Mouse (Mus musculus) MEL (cell line): ENCODE measurements at regions not wholly inside any gene's neighbourhood (a gene's known extent, or its start where the extent isn't known, plus 50 kb on each side); places are given as distances from the start of the nearest gene placed in this dataset.

Experiments used
- DNase-seq: peaks from one replicate; pipeline ENCODE4 v3.0.0; 2011; ENCODE audit warnings: low read depth, low spot score
- H3K27ac ChIP-seq: 2 replicates; pipeline ENCODE4 v1.5.1; 2012; ENCODE audit warnings: low read depth, mild to moderate bottlenecking, control low read depth, low read length, moderate library complexity; ENCODE audit not compliant: control insufficient read depth
- H3K27me3 ChIP-seq, 2 experiments: fragments of 150-350 bp in 1 of 2; sonication (generic) in 1 of 2; 2 replicates each; pipeline ENCODE4 v1.6.1; 2012; ENCODE audit warnings: low read length in 2 of 2, mild to moderate bottlenecking in 2 of 2, improper control_type of control experiment in 1 of 2, moderate library complexity in 1 of 2; ENCODE audit not compliant: insufficient read depth in 2 of 2, control insufficient read depth in 1 of 2
- H3K36me3 ChIP-seq, 2 experiments: 2 replicates each; pipeline ENCODE4 v1.6.1; 2012 to 2014; ENCODE audit warnings: low read length in 2 of 2, improper control_type of control experiment in 1 of 2, inconsistent platforms in 1 of 2, mild to moderate bottlenecking in 1 of 2; ENCODE audit not compliant: insufficient read depth in 2 of 2, control insufficient read depth in 1 of 2
- H3K4me1 ChIP-seq, 2 experiments: fragments of 150-350 bp in 1 of 2; sonication (generic) in 1 of 2; 2 replicates each; pipeline ENCODE4 v1.6.1; 2012; ENCODE audit warnings: low read length in 2 of 2, improper control_type of control experiment in 1 of 2, mild to moderate bottlenecking in 1 of 2; ENCODE audit not compliant: insufficient read depth in 2 of 2, control insufficient read depth in 1 of 2
- H3K4me3 ChIP-seq, 2 experiments: fragments of 150-350 bp in 1 of 2; sonication (generic) in 1 of 2; 2 replicates each; pipeline ENCODE4 v1.5.1; 2012; ENCODE audit warnings: low read depth in 2 of 2, low read length in 2 of 2, mild to moderate bottlenecking in 2 of 2, moderate library complexity in 2 of 2, control low read depth in 1 of 2, improper control_type of control experiment in 1 of 2; ENCODE audit not compliant: control insufficient read depth in 1 of 2, insufficient read depth in 1 of 2
- H3K79me2 ChIP-seq: 2 replicates; pipeline ENCODE4 v1.6.1; 2012; ENCODE audit warnings: mild to moderate bottlenecking, low read length, moderate library complexity; ENCODE audit not compliant: control insufficient read depth, poor library complexity, insufficient read depth
- H3K9ac ChIP-seq: 2 replicates; pipeline ENCODE4 v1.6.1; 2012; ENCODE audit warnings: low read depth, mild to moderate bottlenecking, control low read depth, low read length, moderate library complexity; ENCODE audit not compliant: control insufficient read depth, poor library complexity, severe bottlenecking
- H3K9me3 ChIP-seq: fragments of 150-350 bp; sonication (generic); replicated peaks from 2 replicates; pipeline ENCODE4 v1.6.1; 2012; ENCODE audit warnings: mild to moderate bottlenecking, low read length, improper control_type of control experiment, moderate library complexity; ENCODE audit not compliant: insufficient read depth
- CHD1 ChIP-seq: IDR thresholded peaks from 2 replicates; pipeline ENCODE4 v1.6.1; 2012; ENCODE audit warnings: low read depth, mild to moderate bottlenecking, inconsistent platforms, low read length, improper control_type of control experiment
- CTCF ChIP-seq, 3 experiments: IDR thresholded peaks in 2 of 3; conservative IDR thresholded peaks in 1 of 3; 2 replicates each; pipeline ENCODE4 v1.5.1; 2011 to 2012; ENCODE audit warnings: low read length in 3 of 3, low read depth in 2 of 3, mild to moderate bottlenecking in 2 of 3, improper control_type of control experiment in 1 of 3, inconsistent platforms in 1 of 3, mixed read lengths in 1 of 3, moderate library complexity in 1 of 3; ENCODE audit not compliant: control insufficient read depth in 1 of 3, insufficient read depth in 1 of 3, poor library complexity in 1 of 3, severe bottlenecking in 1 of 3
- E2F4 ChIP-seq: IDR thresholded peaks from 2 replicates; pipeline ENCODE4 v1.6.1; 2011; ENCODE audit warnings: low read depth, low read length, improper control_type of control experiment, borderline replicate concordance
- EP300 ChIP-seq, 2 experiments: IDR thresholded peaks; 2 replicates each; pipeline ENCODE4 v1.6.1; 2011; ENCODE audit warnings: improper control_type of control experiment in 2 of 2, low read length in 2 of 2, low read depth in 1 of 2, mild to moderate bottlenecking in 1 of 2
- ETS1 ChIP-seq: IDR thresholded peaks from 2 replicates; pipeline ENCODE4 v1.6.1; 2012; ENCODE audit warnings: low read depth, mild to moderate bottlenecking, inconsistent platforms, low read length, improper control_type of control experiment, moderate library complexity
- GABPA ChIP-seq: IDR thresholded peaks from 2 replicates; pipeline ENCODE4 v1.6.1; 2012; ENCODE audit warnings: low read depth, mild to moderate bottlenecking, inconsistent platforms, low read length, improper control_type of control experiment, moderate library complexity
- MAFK ChIP-seq: IDR thresholded peaks from 2 replicates; pipeline ENCODE4 v1.6.1; 2011; ENCODE audit warnings: low read depth, mild to moderate bottlenecking, low read length, improper control_type of control experiment, borderline replicate concordance
- MAX ChIP-seq: IDR thresholded peaks from 2 replicates; pipeline ENCODE4 v1.6.1; 2011; ENCODE audit warnings: low read length, improper control_type of control experiment
- MEF2A ChIP-seq: IDR thresholded peaks from 2 replicates; pipeline ENCODE4 v1.6.1; 2014; ENCODE audit warnings: low read depth, mild to moderate bottlenecking, inconsistent platforms, low read length, improper control_type of control experiment; ENCODE audit not compliant: poor library complexity, insufficient replicate concordance, severe bottlenecking; ENCODE audit errors: extremely low read depth
- MXI1 ChIP-seq: IDR thresholded peaks from 2 replicates; pipeline ENCODE4 v1.6.1; 2011; ENCODE audit warnings: mild to moderate bottlenecking, low read depth, low read length, improper control_type of control experiment
- MYB ChIP-seq: IDR thresholded peaks from 2 replicates; pipeline ENCODE4 v1.6.1; 2011; ENCODE audit warnings: mild to moderate bottlenecking, low read depth, low read length, improper control_type of control experiment
- NELFE ChIP-seq: IDR thresholded peaks from 2 replicates; pipeline ENCODE4 v1.6.1; 2011; ENCODE audit warnings: low read depth, low read length, improper control_type of control experiment
- NRF1 ChIP-seq: IDR thresholded peaks from 2 replicates; pipeline ENCODE4 v1.6.1; 2014; ENCODE audit warnings: low read depth, mild to moderate bottlenecking, inconsistent platforms, low read length, improper control_type of control experiment, moderate library complexity; ENCODE audit not compliant: poor library complexity, insufficient read depth, severe bottlenecking
- POLR2A ChIP-seq, 2 experiments: IDR thresholded peaks; 2 replicates each; pipeline ENCODE4 v1.6.1; 2011 to 2012; ENCODE audit warnings: low read length in 2 of 2, mild to moderate bottlenecking in 2 of 2, control low read depth in 1 of 2, improper control_type of control experiment in 1 of 2, low read depth in 1 of 2, moderate library complexity in 1 of 2; ENCODE audit not compliant: control insufficient read depth in 1 of 2, insufficient read depth in 1 of 2, poor library complexity in 1 of 2
- POLR2AphosphoS2 ChIP-seq: IDR thresholded peaks from 2 replicates; pipeline ENCODE4 v1.6.1; 2011; ENCODE audit warnings: low read length, improper control_type of control experiment
- RAD21 ChIP-seq: IDR thresholded peaks from 2 replicates; pipeline ENCODE4 v1.6.1; 2011; ENCODE audit warnings: mild to moderate bottlenecking, low read depth, low read length, improper control_type of control experiment
- SIN3A ChIP-seq: IDR thresholded peaks from 2 replicates; pipeline ENCODE4 v1.6.1; 2012; ENCODE audit warnings: low read length, improper control_type of control experiment, inconsistent platforms
- SMC3 ChIP-seq: IDR thresholded peaks from 2 replicates; pipeline ENCODE4 v1.6.1; 2011; ENCODE audit warnings: low read depth, low read length, improper control_type of control experiment
- TBP ChIP-seq: IDR thresholded peaks from 2 replicates; pipeline ENCODE4 v1.8.0; 2011; ENCODE audit warnings: low read depth, low read length, improper control_type of control experiment
- TCF12 ChIP-seq: IDR thresholded peaks from 2 replicates; pipeline ENCODE4 v1.6.1; 2014; ENCODE audit warnings: low read depth, mild to moderate bottlenecking, inconsistent platforms, low read length, improper control_type of control experiment, moderate library complexity
- UBTF ChIP-seq: IDR thresholded peaks from 2 replicates; pipeline ENCODE4 v1.6.1; 2012; ENCODE audit warnings: low read depth, mild to moderate bottlenecking, inconsistent platforms, low read length, improper control_type of control experiment, moderate library complexity, borderline replicate concordance; ENCODE audit not compliant: insufficient read depth
- USF1 ChIP-seq: IDR thresholded peaks from 2 replicates; pipeline ENCODE4 v1.6.1; 2014; ENCODE audit warnings: low read depth, mild to moderate bottlenecking, inconsistent platforms, low read length, improper control_type of control experiment, moderate library complexity
- USF2 ChIP-seq, 2 experiments: IDR thresholded peaks; 2 replicates each; pipeline ENCODE4 v1.6.1; 2011 to 2012; ENCODE audit warnings: improper control_type of control experiment in 2 of 2, low read length in 2 of 2, borderline replicate concordance in 1 of 2, inconsistent platforms in 1 of 2, low read depth in 1 of 2, mild to moderate bottlenecking in 1 of 2; ENCODE audit not compliant: insufficient read depth in 1 of 2
- ZC3H11A ChIP-seq: IDR thresholded peaks from 2 replicates; pipeline ENCODE4 v1.6.1; 2012; ENCODE audit warnings: low read depth, mild to moderate bottlenecking, inconsistent platforms, low read length, improper control_type of control experiment
- ZKSCAN1 ChIP-seq: IDR thresholded peaks from 2 replicates; pipeline ENCODE4 v1.6.1; 2012; ENCODE audit warnings: low read depth, mild to moderate bottlenecking, inconsistent platforms, low read length, improper control_type of control experiment, moderate library complexity
- ZNF384 ChIP-seq: IDR thresholded peaks from 2 replicates; pipeline ENCODE4 v1.6.1; 2012; ENCODE audit warnings: low read depth, mild to moderate bottlenecking, inconsistent platforms, low read length, improper control_type of control experiment

DNA sequence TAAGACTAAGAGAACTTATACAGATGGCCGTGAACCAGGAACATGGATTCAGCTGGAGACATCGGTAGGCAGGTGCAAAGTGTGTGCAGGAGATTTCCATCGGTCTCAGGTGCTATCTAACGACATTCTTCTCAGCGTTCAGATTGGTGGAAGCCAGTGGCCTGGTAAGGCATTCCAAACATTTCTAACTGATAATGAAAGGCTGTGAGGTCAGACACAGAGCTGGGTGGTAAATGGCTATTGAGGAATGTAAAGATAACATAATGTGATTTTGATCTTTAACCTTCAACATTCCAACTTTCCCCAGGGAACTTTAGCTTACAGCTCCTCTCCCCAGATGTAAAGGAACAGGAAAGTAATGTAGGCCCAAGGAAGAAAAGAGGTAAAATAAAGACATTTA lies 151.2 kb upstream of the Xylt1 start:
- Histone ChIP-seq H3K36me3 (no peaks in the 10 kb centered on the region), H3K27me3 (no peaks in the 10 kb centered on the region), H3K4me1 (no peaks in the 10 kb centered on the region), H3K27ac (no peak overlapping the region), H3K4me3 (no peak overlapping the region), H3K9me3 (no peaks in the 10 kb centered on the region)
- no peak for DNase-seq
- TF ChIP-seq ZNF384 (no peak), MXI1 (no peak), NELFE (no peak), POLR2A (IDR thresholded peaks at IDR 0.05; ENCODE audit: control insufficient read depth in 1 of 2, insufficient read depth in 1 of 2, low read depth in 1 of 2, low read length in 2 of 2, poor library complexity in 1 of 2) (no peak), TCF12 (no peak), CTCF (IDR thresholded peaks at IDR 0.05 in 2 of 3, conservative IDR thresholded peaks at IDR 0.05 in 1 of 3; ENCODE audit: control insufficient read depth in 1 of 3, insufficient read depth in 1 of 3, low read depth in 2 of 3, low read length in 3 of 3, poor library complexity in 1 of 3, severe bottlenecking in 1 of 3) (no peak), USF2 (IDR thresholded peaks at IDR 0.05; ENCODE audit: borderline replicate concordance in 1 of 2, insufficient read depth in 1 of 2, low read depth in 1 of 2, low read length in 2 of 2) (no peak), GABPA (no peak), POLR2AphosphoS2 (no peak), CHD1 (no peak), MAX (no peak), ZKSCAN1 (no peak), ZC3H11A (no peak), MYB (no peak), MAFK (no peak), ETS1 (no peak), SMC3 (no peak)
- TF ChIP-seq, all 39 proteins: peak for 0
- Histone ChIP-seq H3K9ac (no peak overlapping the region), H3K79me2 (no peaks in the 10 kb centered on the region)

DNA sequence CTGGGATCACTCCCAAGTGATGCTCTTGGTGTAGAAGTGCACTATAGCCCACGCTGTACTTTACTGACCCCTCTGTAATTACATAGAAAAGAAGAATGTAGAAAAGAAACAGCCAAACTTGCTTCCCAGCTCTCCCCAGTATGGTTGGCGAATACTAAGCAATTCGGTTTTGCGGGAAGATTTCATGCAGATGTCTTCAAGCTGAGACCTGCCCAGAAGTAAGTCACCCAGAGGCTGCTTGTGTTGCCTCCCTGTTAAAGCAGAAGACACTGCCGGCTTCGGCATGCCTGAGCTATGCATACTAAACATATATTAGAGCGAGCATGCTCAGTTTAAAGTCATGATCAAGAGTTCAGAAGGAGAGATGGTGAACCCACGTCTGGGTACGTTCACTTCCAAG lies 124.0 kb upstream of the Xylt1 start:
- H3K27ac ChIP-seq, result no peak overlapping the region
- H3K9ac ChIP-seq, result no peak overlapping the region
- TF ChIP-seq RAD21 (no peak), POLR2A (IDR thresholded peaks at IDR 0.05; ENCODE audit: control insufficient read depth in 1 of 2, insufficient read depth in 1 of 2, low read depth in 1 of 2, low read length in 2 of 2, poor library complexity in 1 of 2) (no peak), UBTF (no peak), NRF1 (no peak), E2F4 (no peak), ZC3H11A (no peak), EP300 (IDR thresholded peaks at IDR 0.05; ENCODE audit: low read depth in 1 of 2, low read length in 2 of 2) (no peak), TCF12 (no peak), SIN3A (no peak), USF1 (no peak), MXI1 (no peak), MEF2A (no peak), TBP (no peak), SMC3 (no peak), USF2 (IDR thresholded peaks at IDR 0.05; ENCODE audit: borderline replicate concordance in 1 of 2, insufficient read depth in 1 of 2, low read depth in 1 of 2, low read length in 2 of 2) (no peak), MAX (no peak)
- H3K36me3 ChIP-seq, result no peaks in the 10 kb centered on the region
- DNase-seq, result no peak
- H3K4me3 ChIP-seq, result no peak overlapping the region
- H3K9me3 ChIP-seq, result no peaks in the 10 kb centered on the region
- no peaks in the 10 kb centered on the region for H3K79me2 ChIP-seq
- H3K4me1 ChIP-seq, result no peaks in the 10 kb centered on the region
- no peaks in the 10 kb centered on the region for H3K27me3 ChIP-seq
